Mouse (Mus musculus) limb, embryonic 14.5 days (tissue): ENCODE measurements around the gene Calhm1. TPM values are rescaled to one million over a fixed set of nuclear protein-coding genes. Genes with fewer than 3 reads are reported as not detected.

Experiments
- ATAC-seq: fragments of 200-750 bp; cut with Nextera tagmentation; 2 replicates; pipeline ENCODE4 v1.8.0; 2017; ENCODE audit warnings: low read depth, moderate number of reproducible peaks, moderate TSS enrichment; ENCODE audit not compliant: low FRiP score
- DNase-seq: peaks from one replicate; pipeline ENCODE4 v3.0.0-alpha.2; 2015; ENCODE audit warnings: low spot score
- H3K27ac ChIP-seq: fragments of 300-500 bp; sonication (generic); replicated peaks from 2 replicates; pipeline ENCODE4 v1.5.1; 2014; ENCODE audit warnings: low read depth, mild to moderate bottlenecking, low read length, moderate library complexity, mixed read lengths
- H3K27me3 ChIP-seq: fragments of 300-500 bp; sonication (generic); 2 replicates; pipeline ENCODE4 v1.6.1; 2014; ENCODE audit warnings: low read length, mixed read lengths; ENCODE audit not compliant: control insufficient read depth, insufficient read depth
- H3K36me3 ChIP-seq: fragments of 300-500 bp; sonication (generic); 2 replicates; pipeline ENCODE4 v1.6.1; 2014; ENCODE audit warnings: mild to moderate bottlenecking, low read length, moderate library complexity, mixed read lengths; ENCODE audit not compliant: control insufficient read depth, insufficient read depth
- H3K4me1 ChIP-seq: fragments of 300-500 bp; sonication (generic); 2 replicates; pipeline ENCODE4 v1.6.1; 2014; ENCODE audit warnings: antibody characterized with exemption, low read length, mixed read lengths; ENCODE audit not compliant: control insufficient read depth, insufficient read depth
- H3K4me2 ChIP-seq: fragments of 300-500 bp; sonication (generic); replicated peaks from 2 replicates; pipeline ENCODE4 v1.6.1; 2014; ENCODE audit warnings: low read depth, mild to moderate bottlenecking, low read length, moderate library complexity; ENCODE audit not compliant: severe bottlenecking
- H3K4me3 ChIP-seq: fragments of 300-500 bp; sonication (generic); replicated peaks from 2 replicates; pipeline ENCODE4 v1.5.1; 2014; ENCODE audit warnings: low read length
- H3K9ac ChIP-seq: fragments of 300-500 bp; sonication (generic); 2 replicates; pipeline ENCODE4 v1.6.1; 2014; ENCODE audit warnings: mild to moderate bottlenecking, low read depth, low read length, moderate library complexity; ENCODE audit not compliant: severe bottlenecking
- H3K9me3 ChIP-seq: fragments of 300-500 bp; sonication (generic); 2 replicates; pipeline ENCODE4 v1.6.1; 2016; ENCODE audit warnings: low read length; ENCODE audit not compliant: control insufficient read depth
- POLR2A ChIP-seq: fragments of 200-500 bp; IDR thresholded peaks from 2 replicates; pipeline ENCODE4 v1.8.0; 2012; ENCODE audit warnings: inconsistent platforms, mild to moderate bottlenecking, moderate library complexity, borderline replicate concordance; ENCODE audit not compliant: insufficient read depth, insufficient read length; ENCODE audit errors: extremely low read depth
- WGBS: fragments of 180-500 bp; shearing (Covaris S2); extraction: QIAGEN DNeasy Blood & Tissue Kit; methylation state at CpG from one replicate; pipeline ENCODE4 v1.1.7; 2014; 5-methylcytosine and 5-hydroxymethylcytosine counted together
- polyA plus RNA-seq, 2 experiments: library from polyadenylated mRNA; depleted of rRNA in 1 of 2; stranded (reverse) in 1 of 2; unstranded in 1 of 2; fragments of >200 nt; fragmentation: Nextera tagmentation in 1 of 2; extraction: Ambion mirVana in 1 of 2; gene quantifications; 2 replicates each; pipeline versions ENCODE4 v1.2.1 to v1.2.3; 2012 to 2014

Gene Calhm1
- polyA plus RNA-seq, 2 experiments = not detected

DNA sequence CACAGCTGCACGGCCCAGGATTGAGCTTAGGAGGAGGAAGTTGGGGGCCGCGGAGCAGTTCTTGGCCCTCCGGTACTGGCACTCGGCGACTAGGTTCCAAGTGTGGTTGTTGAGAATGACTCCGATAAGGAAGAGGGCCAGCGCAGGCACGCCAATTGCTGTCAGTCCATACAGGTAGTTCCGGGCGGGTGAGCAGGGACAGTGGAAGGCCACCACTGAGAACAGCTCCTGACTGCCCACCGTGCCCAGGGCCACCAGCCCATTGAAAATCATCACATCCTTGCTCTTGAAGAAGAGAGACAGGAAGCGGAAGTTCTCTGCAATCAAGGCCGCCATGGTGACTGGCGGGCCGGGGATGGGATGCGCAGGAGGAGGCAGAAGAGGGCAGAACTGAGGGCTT is 8.5 kb downstream of the Calhm1 start:
- ATAC-seq (no peak), DNase-seq (no peak)
- H3K4me3 ChIP-seq = no peak overlapping the region
- H3K9ac ChIP-seq = no peak overlapping the region
- no peak overlapping the region for H3K4me2 ChIP-seq
- no peak overlapping the region for H3K27ac ChIP-seq
- peaks cover 21% of the 10 kb centered on the region for H3K4me1 ChIP-seq
- no peak for TF ChIP-seq POLR2A
- peaks cover 36% of the 10 kb centered on the region for H3K36me3 ChIP-seq
- WGBS = 93% methylated on average over 17 of the region's 17 CpGs
- no peaks in the 10 kb centered on the region for H3K27me3 ChIP-seq
- no peaks in the 10 kb centered on the region for H3K9me3 ChIP-seq

DNA sequence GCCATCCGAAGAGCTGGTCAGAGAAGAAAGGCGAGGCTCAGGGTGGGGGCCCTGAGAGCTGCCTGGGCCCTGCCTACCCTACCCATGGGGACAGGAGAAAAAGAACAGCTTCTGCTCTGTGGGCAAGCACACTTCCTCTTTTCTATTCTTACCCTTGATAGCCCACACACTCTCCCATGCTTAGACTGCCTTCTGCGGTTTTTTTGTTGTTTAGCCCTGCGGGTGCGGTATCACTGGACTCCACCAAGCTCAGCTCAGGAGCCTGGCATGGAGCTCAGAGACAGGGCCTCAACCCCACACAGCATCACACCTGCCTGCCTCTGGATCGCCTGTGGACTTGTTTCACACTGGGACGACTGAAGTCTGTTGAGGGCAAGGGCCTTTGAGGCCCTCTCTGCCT is 10.9 kb downstream of the Calhm1 start:
- DNase-seq (no peak), ATAC-seq (no peak)
- H3K4me1 ChIP-seq = peaks cover 13% of the 10 kb centered on the region
- 92% methylated on average over 7 of the region's 7 CpGs for WGBS
- no peak overlapping the region for H3K4me3 ChIP-seq
- H3K36me3 ChIP-seq = peaks cover 60% of the 10 kb centered on the region
- no peak for TF ChIP-seq POLR2A
- H3K27me3 ChIP-seq = no peaks in the 10 kb centered on the region
- no peak overlapping the region for H3K9ac ChIP-seq
- no peaks in the 10 kb centered on the region for H3K9me3 ChIP-seq
- H3K27ac ChIP-seq = no peak overlapping the region
- no peak overlapping the region for H3K4me2 ChIP-seq

DNA sequence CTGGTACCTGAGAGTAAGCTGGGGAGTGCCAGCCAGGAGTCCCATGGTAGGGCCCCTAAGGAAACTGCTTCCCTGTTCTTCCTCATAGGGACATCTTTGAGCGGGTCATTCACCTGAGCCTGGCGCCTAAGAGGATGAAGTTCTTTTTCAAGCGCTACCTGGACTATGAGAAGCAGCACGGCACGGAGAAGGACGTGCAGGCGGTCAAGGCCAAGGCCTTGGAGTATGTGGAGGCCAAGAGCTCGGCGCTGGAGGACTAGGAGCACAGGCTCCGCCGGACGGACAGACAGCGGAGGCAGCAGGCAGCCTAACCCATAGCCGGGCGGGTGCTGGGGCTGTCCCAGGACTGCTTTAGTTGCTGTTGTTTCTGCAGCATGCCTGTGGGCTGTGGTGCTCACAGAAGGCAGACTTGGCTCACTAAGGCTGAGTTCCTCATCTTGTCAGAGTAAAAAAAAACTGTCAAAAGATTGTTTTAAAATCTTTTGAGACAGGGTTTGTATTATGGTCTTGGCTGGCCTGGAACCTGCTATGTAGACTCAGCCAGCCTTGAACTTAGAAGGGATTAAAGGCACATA is 13.4 kb downstream of the Calhm1 start:
- Histone ChIP-seq H3K27ac (no peak overlapping the region), H3K4me2 (no peak overlapping the region), H3K27me3 (no peaks in the 10 kb centered on the region), H3K4me1 (no peaks in the 10 kb centered on the region), H3K36me3 (peaks cover 83% of the 10 kb centered on the region), H3K4me3 (no peak overlapping the region), H3K9me3 (no peaks in the 10 kb centered on the region), H3K9ac (no peak overlapping the region)
- no peak for TF ChIP-seq POLR2A
- no peak for ATAC-seq
- WGBS = 95% methylated on average over 15 of the region's 15 CpGs
- DNase-seq = no peak

DNA sequence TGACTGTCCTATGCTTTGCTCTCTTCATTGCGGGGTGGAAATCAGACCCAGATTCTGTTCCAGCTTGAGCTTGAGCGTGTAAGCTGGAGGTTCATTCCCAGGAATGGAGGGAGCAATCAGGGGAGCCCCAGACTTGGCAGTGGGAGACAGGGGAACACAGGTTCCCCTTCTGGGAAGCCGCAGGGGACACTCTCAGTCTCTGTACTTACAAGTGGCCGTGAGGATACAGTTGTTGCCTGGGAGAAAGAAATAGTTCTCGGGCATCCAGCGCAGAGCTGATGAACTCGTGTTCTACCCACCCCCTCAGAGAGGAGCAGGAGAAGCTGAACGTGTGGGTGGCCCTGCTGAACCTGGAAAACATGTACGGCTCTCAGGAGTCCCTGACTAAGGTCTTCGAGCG is 15.2 kb downstream of the Calhm1 start:
- WGBS = 89% methylated on average over 11 of the region's 11 CpGs
- Histone ChIP-seq H3K36me3 (peaks cover 92% of the 10 kb centered on the region), H3K4me3 (no peak overlapping the region), H3K9me3 (no peaks in the 10 kb centered on the region), H3K4me1 (no peaks in the 10 kb centered on the region), H3K27ac (no peak overlapping the region), H3K27me3 (no peaks in the 10 kb centered on the region), H3K4me2 (no peak overlapping the region), H3K9ac (no peak overlapping the region)
- DNase-seq (no peak), ATAC-seq (no peak)
- no peak for TF ChIP-seq POLR2A

DNA sequence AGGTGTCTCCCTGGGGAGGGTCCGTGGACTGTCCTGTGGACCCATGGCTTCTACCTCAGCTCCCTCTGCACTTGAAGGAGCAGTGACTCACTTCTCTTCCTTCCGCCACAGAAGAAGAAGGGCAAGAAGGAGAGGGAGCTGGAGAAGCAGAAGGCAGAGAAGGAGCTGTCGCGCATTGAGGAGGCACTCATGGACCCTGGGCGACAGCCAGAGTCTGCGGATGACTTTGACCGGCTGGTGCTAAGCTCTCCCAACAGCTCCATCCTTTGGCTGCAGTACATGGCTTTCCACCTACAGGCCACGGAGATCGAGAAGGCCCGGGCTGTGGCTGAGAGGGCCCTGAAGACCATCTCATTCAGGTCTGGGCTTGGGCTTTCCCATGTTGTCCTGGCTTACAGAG is 15.9 kb downstream of the Calhm1 start:
- no peak for DNase-seq
- no peaks in the 10 kb centered on the region for H3K4me1 ChIP-seq
- ATAC-seq = no peak
- no peak overlapping the region for H3K9ac ChIP-seq
- H3K27me3 ChIP-seq = no peaks in the 10 kb centered on the region
- 93% methylated on average over 10 of the region's 10 CpGs for WGBS
- H3K36me3 ChIP-seq = peaks cover 93% of the 10 kb centered on the region
- no peak overlapping the region for H3K27ac ChIP-seq
- no peak for TF ChIP-seq POLR2A
- H3K9me3 ChIP-seq = no peaks in the 10 kb centered on the region
- no peak overlapping the region for H3K4me3 ChIP-seq
- no peak overlapping the region for H3K4me2 ChIP-seq

DNA sequence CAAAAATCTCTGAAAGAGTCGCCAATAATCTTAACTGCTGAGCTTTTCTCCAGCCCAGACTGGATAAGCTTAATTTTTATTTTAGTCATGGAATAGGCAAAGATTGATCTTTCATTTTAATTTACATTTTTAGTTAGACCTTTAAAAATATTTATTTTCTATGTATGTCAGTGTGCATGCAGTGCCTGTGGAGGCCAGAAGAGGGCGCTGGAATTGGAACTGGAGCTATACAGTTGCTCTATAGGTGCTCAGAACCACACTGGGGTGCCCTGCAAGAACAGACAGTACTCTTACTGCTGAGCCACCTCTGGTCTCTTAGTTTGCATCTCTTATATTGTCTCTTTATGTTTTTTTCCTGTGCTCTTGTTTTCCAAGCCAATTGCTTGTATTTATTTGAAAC is 21.3 kb downstream of the Calhm1 start:
- DNase-seq = peak; percentile 49
- no peak for TF ChIP-seq POLR2A
- no peak overlapping the region for H3K4me2 ChIP-seq
- no peak overlapping the region for H3K27ac ChIP-seq
- H3K9me3 ChIP-seq = no peaks in the 10 kb centered on the region
- no peak overlapping the region for H3K4me3 ChIP-seq
- no peaks in the 10 kb centered on the region for H3K27me3 ChIP-seq
- peaks cover 77% of the 10 kb centered on the region for H3K36me3 ChIP-seq
- no peak for ATAC-seq
- WGBS = 35% methylated on average over 2 of the region's 2 CpGs
- no peak overlapping the region for H3K9ac ChIP-seq
- H3K4me1 ChIP-seq = no peaks in the 10 kb centered on the region
